Mouse (Mus musculus) Patski (cell line): ENCODE data around the gene Bsdc1. TPM values are rescaled to one million over a fixed set of nuclear protein-coding genes. Genes with fewer than 3 reads are reported as not detected.
"Not testable (repeated sequence)": the region's sequence is repeated elsewhere in the genome, so short reads cannot be mapped to it uniquely, and the experiment has no call there.

Experiments used
- ATAC-seq: fragments of 100-300 bp; one replicate; pipeline ENCODE4 v1.8.0; 2021
- CTCF ChIA-PET: fragments of 350-600 bp; sonication (Branson Sonifier 250); formaldehyde crosslinking; loops from one replicate; lab custom pipeline; 2022; ENCODE audit warnings: inconsistent platforms; lab: Charles Lee
- POLR2A ChIA-PET: fragments of 350-600 bp; sonication (Branson Sonifier 250); formaldehyde crosslinking; loops from one replicate; lab custom pipeline; 2022; ENCODE audit warnings: antibody characterized with exemption, inconsistent platforms; lab: Charles Lee
- DNase-seq: peaks from one replicate; pipeline ENCODE4 v3.0.0-alpha.2; 2011; ENCODE audit warnings: low read depth, low spot score
- H3K27me3 ChIP-seq: fragments of 371-371 bp; one replicate; pipeline ENCODE4 v1.5.1; 2021
- CTCF ChIP-seq: fragments of 100-300 bp; IDR thresholded peaks from one replicate; pipeline ENCODE4 v1.5.1; 2021
- in situ Hi-C: fragments of 300-500 bp; cut with MboI; formaldehyde crosslinking; loops from 3 replicates; pipeline ENCODE4 v1.11.1; 2018; ENCODE audit warnings: low pct_unique_long_range_greater_than_20kb, mixed read lengths
- polyA plus RNA-seq: library from polyadenylated mRNA; unstranded; gene quantifications from one replicate; pipeline ENCODE4 v1.2.3, GENCODE M21; 2021

The Bsdc1 gene
- polyA plus RNA-seq, 1 experiment from 2014 or later: 40.4 TPM

GRCm38 (mm10) chr4:129513086-129513767 is 51.8 kb downstream of the Bsdc1 start, which contains the start of gene Marcksl1:
Gene Marcksl1 (plus strand): TSS chr4:129513581.
- in situ Hi-C loops: no loop called here
- no peak for DNase-seq
- ATAC-seq: peak; percentile 65
- ChIA-PET POLR2A (interaction anchor here (1.9 kb wide), 1 partner anchor 51 kb away, joined by 5 read pairs; the partner anchor contains the start of gene Bsdc1), CTCF (no interaction called here)
- no peaks in the 10 kb centered on the region for H3K27me3 ChIP-seq
- TF ChIP-seq CTCF: no peak

- CTCF ChIA-PET: no interaction called here
- in situ Hi-C loops: no loop called here
- POLR2A ChIA-PET: interaction anchor here (1.9 kb wide), 1 partner anchor 52 kb away, joined by 5 read pairs; the partner anchor contains the start of gene Bsdc1
- no peak for DNase-seq
- no peaks in the 10 kb centered on the region for H3K27me3 ChIP-seq
- peak; percentile 14 for ATAC-seq
- no peak for TF ChIP-seq CTCF
These were observed 52.5 kb downstream of the Bsdc1 start for GRCm38 (mm10) chr4:129513891-129514290.

GRCm38 (mm10) chr4:129514300-129514898 is 53.0 kb downstream of the Bsdc1 start:
- DNase-seq (no peak), ATAC-seq (peak; percentile 68)
- in situ Hi-C loops: no loop called here
- H3K27me3 ChIP-seq: no peaks in the 10 kb centered on the region
- ChIA-PET POLR2A (no interaction called here), CTCF (no interaction called here)
- TF ChIP-seq CTCF: no peak

- no peaks in the 10 kb centered on the region for H3K27me3 ChIP-seq
- POLR2A ChIA-PET: no interaction called here
- ATAC-seq (no peak), DNase-seq (no peak)
- in situ Hi-C loops: no loop called here
- TF ChIP-seq CTCF: no peak
- CTCF ChIA-PET: interaction anchor here (1.8 kb wide), 1 partner anchor 11 kb away, joined by 3 read pairs; no protein-coding TSS in a partner anchor
These were observed 55.5 kb downstream of the Bsdc1 start for GRCm38 (mm10) chr4:129516925-129517324.

GRCm38 (mm10) chr4:129518519-129518918 is 57.1 kb downstream of the Bsdc1 start:
- H3K27me3 ChIP-seq: no peaks in the 10 kb centered on the region
- no peak for ATAC-seq
- no peak for TF ChIP-seq CTCF
- ChIA-PET POLR2A (no interaction called here), CTCF (interaction anchor here (1.8 kb wide), 1 partner anchor 9 kb away, joined by 3 read pairs; no protein-coding TSS in a partner anchor)
- in situ Hi-C loops: no loop called here
- no peak for DNase-seq

GRCm38 (mm10) chr4:129525338-129525737 is 64.0 kb downstream of the Bsdc1 start:
- DNase-seq: no peak
- in situ Hi-C loops: no loop called here
- TF ChIP-seq CTCF: no peak
- no peak for ATAC-seq
- no peaks in the 10 kb centered on the region for H3K27me3 ChIP-seq
- POLR2A ChIA-PET: no interaction called here
- CTCF ChIA-PET: no interaction called here

- no peak for TF ChIP-seq CTCF
- ChIA-PET CTCF (no interaction called here), POLR2A (no interaction called here)
These were observed 64.5 kb downstream of the Bsdc1 start for GRCm38 (mm10) chr4:129525889-129526288.

GRCm38 (mm10) chr4:129528901-129529300 is 67.5 kb downstream of the Bsdc1 start:
- CTCF ChIA-PET, ATAC-seq, DNase-seq, in situ Hi-C loops, POLR2A ChIA-PET, H3K27me3 ChIP-seq: not testable (repeated sequence)

More at GRCm38 (mm10) chr4:129525889-129526288, 64.5 kb downstream of the Bsdc1 start:
- in situ Hi-C loops: no loop called here
- ATAC-seq (no peak), DNase-seq (no peak)
- no peaks in the 10 kb centered on the region for H3K27me3 ChIP-seq

Other genes starting within 250 kb of the Bsdc1 start
- gene C77080, start 200.2 kb upstream of the Bsdc1 start, polyA plus RNA-seq: 47.3 TPM
- gene Sync, start 174.0 kb upstream of the Bsdc1 start, polyA plus RNA-seq: 4.9 TPM
- gene Rbbp4, start 126.2 kb upstream of the Bsdc1 start, polyA plus RNA-seq: 150 TPM
- gene Zbtb8os, start 125.9 kb upstream of the Bsdc1 start, polyA plus RNA-seq: 68.4 TPM
- gene Zbtb8a, start 83.5 kb upstream of the Bsdc1 start, polyA plus RNA-seq: 3.3 TPM
- gene Zbtb8b, start 20.7 kb upstream of the Bsdc1 start, polyA plus RNA-seq: 0.17 TPM
- gene Tssk3, start 29.4 kb downstream of the Bsdc1 start, polyA plus RNA-seq: not detected
- gene Fam229a, start 29.6 kb downstream of the Bsdc1 start, polyA plus RNA-seq: not detected
- 115 TPM for gene Marcksl1, start 52.0 kb downstream of the Bsdc1 start, polyA plus RNA-seq
- 59.7 TPM for gene Hdac1, start 81.1 kb downstream of the Bsdc1 start, polyA plus RNA-seq
- gene Lck, start 112.1 kb downstream of the Bsdc1 start, polyA plus RNA-seq: 0.12 TPM
- not detected for gene Fam167b, start 117.0 kb downstream of the Bsdc1 start, polyA plus RNA-seq
- gene Eif3i, start 139.1 kb downstream of the Bsdc1 start, polyA plus RNA-seq: 139 TPM
- 79.8 TPM for gene Tmem234, start 139.1 kb downstream of the Bsdc1 start, polyA plus RNA-seq
- 0.47 TPM for gene Dcdc2b, start 152.7 kb downstream of the Bsdc1 start, polyA plus RNA-seq
- gene Iqcc, start 157.5 kb downstream of the Bsdc1 start, polyA plus RNA-seq: 13.3 TPM
- gene Ccdc28b, start 162.4 kb downstream of the Bsdc1 start, polyA plus RNA-seq: 18.1 TPM
- gene Txlna, start 179.5 kb downstream of the Bsdc1 start, polyA plus RNA-seq: 51.2 TPM
- gene Kpna6, start 211.2 kb downstream of the Bsdc1 start, polyA plus RNA-seq: 43.9 TPM
- gene Tmem39b, start 235.3 kb downstream of the Bsdc1 start, polyA plus RNA-seq: 7.8 TPM